Mouse (Mus musculus): ENCODE data around the gene Harbi1. TPM values are rescaled to one million over a fixed set of nuclear protein-coding genes. Genes with fewer than 3 reads are reported as not detected.

Gene Harbi1
- polyA plus RNA-seq, 1 experiment = 2.1 TPM

- Histone ChIP-seq H3K27ac (ENCODE audit: insufficient read depth, low read length) (no peak overlapping the region), H3K27me3 (ENCODE audit: control insufficient read depth, insufficient read depth, low read length) (no peaks in the 10 kb centered on the region), H3K4me3 (ENCODE audit: extremely low read depth, insufficient read depth, insufficient read length) (no peak overlapping the region), H3K36me3 (ENCODE audit: control insufficient read depth, insufficient read depth, low read length) (peaks cover 28% of the 10 kb centered on the region), H3K4me1 (ENCODE audit: control insufficient read depth, insufficient read depth, insufficient read length) (no peaks in the 10 kb centered on the region)
- DNase-seq (ENCODE audit: low read depth in 1 of 2, low spot score in 2 of 2) = no peak
- 92% methylated on average over 7 of the region's 7 CpGs for WGBS
- TF ChIP-seq POLR2A (IDR thresholded peaks at IDR 0.05; ENCODE audit: low read depth, low read length) = no peak
- TF ChIP-seq CTCF (IDR thresholded peaks at IDR 0.05; ENCODE audit: extremely low read depth, insufficient read depth, insufficient read length, insufficient replicate concordance) = no peak
Observed at GRCm38 (mm10) chr2:91689452-91689851, 21.2 kb upstream of the Harbi1 start.

DNA sequence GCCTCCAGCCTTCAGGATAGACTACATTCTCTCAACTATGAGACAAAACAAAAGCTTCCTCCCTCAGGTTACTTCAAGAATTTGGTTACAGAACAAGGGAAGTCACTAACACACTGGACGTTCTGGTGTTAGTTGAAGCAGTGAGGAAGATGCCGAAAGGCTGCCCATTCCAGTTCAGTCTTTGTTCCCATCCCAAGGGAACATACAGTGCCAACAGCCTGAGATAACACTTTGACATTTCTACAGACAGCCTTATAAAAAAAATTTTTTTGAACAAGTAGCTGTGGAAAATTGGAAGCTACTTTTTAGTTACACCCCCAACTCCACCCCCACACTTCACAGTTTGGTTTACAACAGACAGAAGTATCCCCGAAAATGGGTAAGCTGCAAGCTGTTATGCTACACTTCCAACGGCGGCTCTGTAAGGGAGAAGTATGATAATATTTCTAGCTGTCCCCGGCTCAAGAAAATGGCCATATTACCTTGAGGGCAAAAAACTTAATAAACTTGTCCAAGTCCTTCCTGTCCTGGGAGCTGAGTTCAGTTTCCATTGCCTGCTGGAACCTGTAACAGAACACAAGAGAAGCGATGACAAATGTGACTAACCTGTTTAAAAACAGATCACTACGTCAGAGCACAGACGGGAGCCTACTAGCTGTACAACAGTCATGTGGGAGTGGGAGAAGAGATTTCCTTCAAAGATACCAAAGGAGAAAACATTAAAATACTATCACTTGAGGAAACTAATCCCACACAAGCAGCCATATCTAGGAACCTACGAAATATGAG, 15.0 kb upstream of the Harbi1 start:
- TF ChIP-seq POLR2A (IDR thresholded peaks at IDR 0.05; ENCODE audit: low read depth, low read length) (no peak), CTCF (IDR thresholded peaks at IDR 0.05; ENCODE audit: extremely low read depth, insufficient read depth, insufficient read length, insufficient replicate concordance) (no peak)

DNA sequence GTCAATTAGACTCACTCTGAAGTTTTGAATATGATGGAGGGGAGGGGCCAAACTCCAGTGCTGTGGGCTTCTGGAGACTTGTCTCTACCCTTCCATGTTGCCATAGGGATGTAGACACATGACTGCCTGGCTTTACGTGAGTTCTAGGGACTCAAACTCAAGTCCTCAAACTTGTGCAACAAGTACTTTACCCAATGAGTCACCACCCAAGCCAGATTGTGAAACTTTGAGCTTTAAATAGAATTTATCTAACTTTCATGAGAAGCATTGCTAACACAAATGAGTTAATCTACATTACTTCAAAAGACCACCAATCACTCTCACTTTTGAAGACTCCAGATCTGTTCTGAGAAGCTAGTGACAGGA, 14.4 kb upstream of the Harbi1 start:
- H3K27me3 ChIP-seq (ENCODE audit: control insufficient read depth, insufficient read depth, low read length) = no peaks in the 10 kb centered on the region
- WGBS = 89% methylated on average over 1 of the region's 1 CpGs
- H3K4me1 ChIP-seq (ENCODE audit: control insufficient read depth, insufficient read depth, insufficient read length) = no peaks in the 10 kb centered on the region
- no peak overlapping the region for H3K4me3 ChIP-seq (ENCODE audit: extremely low read depth, insufficient read depth, insufficient read length)
- peaks cover 8% of the 10 kb centered on the region; the same call in 1 of the 2 replicates for H3K36me3 ChIP-seq (ENCODE audit: control insufficient read depth, insufficient read depth, low read length)
- H3K27ac ChIP-seq (ENCODE audit: insufficient read depth, low read length) = no peak overlapping the region
- DNase-seq (ENCODE audit: low read depth in 1 of 2, low spot score in 2 of 2) = no peak
- no peak for TF ChIP-seq POLR2A (IDR thresholded peaks at IDR 0.05; ENCODE audit: low read depth, low read length)
- TF ChIP-seq CTCF (IDR thresholded peaks at IDR 0.05; ENCODE audit: extremely low read depth, insufficient read depth, insufficient read length, insufficient replicate concordance) = no peak

More for the DNA sequence above, 15.0 kb upstream of the Harbi1 start:
- Histone ChIP-seq H3K27me3 (ENCODE audit: control insufficient read depth, insufficient read depth, low read length) (no peaks in the 10 kb centered on the region), H3K36me3 (ENCODE audit: control insufficient read depth, insufficient read depth, low read length) (peaks cover 9% of the 10 kb centered on the region; the same call in 1 of the 2 replicates), H3K4me3 (ENCODE audit: extremely low read depth, insufficient read depth, insufficient read length) (no peak overlapping the region), H3K4me1 (ENCODE audit: control insufficient read depth, insufficient read depth, insufficient read length) (no peaks in the 10 kb centered on the region), H3K27ac (ENCODE audit: insufficient read depth, low read length) (no peak overlapping the region)
- no peak for DNase-seq (ENCODE audit: low read depth in 1 of 2, low spot score in 2 of 2)
- 93% methylated on average over 10 of the region's 10 CpGs for WGBS

- Histone ChIP-seq H3K4me1 (ENCODE audit: control insufficient read depth, insufficient read depth, insufficient read length) (no peaks in the 10 kb centered on the region), H3K27me3 (ENCODE audit: control insufficient read depth, insufficient read depth, low read length) (no peaks in the 10 kb centered on the region), H3K36me3 (ENCODE audit: control insufficient read depth, insufficient read depth, low read length) (no peaks in the 10 kb centered on the region; the same call in 1 of the 2 replicates), H3K4me3 (ENCODE audit: extremely low read depth, insufficient read depth, insufficient read length) (no peak overlapping the region), H3K27ac (ENCODE audit: insufficient read depth, low read length) (no peak overlapping the region)
- 57% methylated on average over 1 of the region's 1 CpGs for WGBS
- DNase-seq (ENCODE audit: low read depth in 1 of 2, low spot score in 2 of 2) = no peak
- TF ChIP-seq CTCF (IDR thresholded peaks at IDR 0.05; ENCODE audit: extremely low read depth, insufficient read depth, insufficient read length, insufficient replicate concordance) = no peak
- TF ChIP-seq POLR2A (IDR thresholded peaks at IDR 0.05; ENCODE audit: low read depth, low read length) = no peak
Observed at GRCm38 (mm10) chr2:91699225-91699624, 11.4 kb upstream of the Harbi1 start.

- Histone ChIP-seq H3K4me3 (ENCODE audit: extremely low read depth, insufficient read depth, insufficient read length) (no peak overlapping the region), H3K4me1 (ENCODE audit: control insufficient read depth, insufficient read depth, insufficient read length) (no peaks in the 10 kb centered on the region), H3K27me3 (ENCODE audit: control insufficient read depth, insufficient read depth, low read length) (no peaks in the 10 kb centered on the region), H3K36me3 (ENCODE audit: control insufficient read depth, insufficient read depth, low read length) (no peaks in the 10 kb centered on the region; the same call in 1 of the 2 replicates), H3K27ac (ENCODE audit: insufficient read depth, low read length) (no peak overlapping the region)
- 97% methylated on average over 2 of the region's 2 CpGs for WGBS
- TF ChIP-seq CTCF (IDR thresholded peaks at IDR 0.05; ENCODE audit: extremely low read depth, insufficient read depth, insufficient read length, insufficient replicate concordance) = no peak
- no peak for TF ChIP-seq POLR2A (IDR thresholded peaks at IDR 0.05; ENCODE audit: low read depth, low read length)
- no peak for DNase-seq (ENCODE audit: low read depth in 1 of 2, low spot score in 2 of 2)
Observed at GRCm38 (mm10) chr2:91701366-91701765, 9.3 kb upstream of the Harbi1 start.

- no peak for DNase-seq (ENCODE audit: low read depth in 1 of 2, low spot score in 2 of 2)
- 80% methylated on average over 6 of the region's 6 CpGs for WGBS
- no peaks in the 10 kb centered on the region for H3K27me3 ChIP-seq (ENCODE audit: control insufficient read depth, insufficient read depth, low read length)
- H3K27ac ChIP-seq (ENCODE audit: insufficient read depth, low read length) = no peak overlapping the region
- no peak overlapping the region for H3K4me3 ChIP-seq (ENCODE audit: extremely low read depth, insufficient read depth, insufficient read length)
- H3K36me3 ChIP-seq (ENCODE audit: control insufficient read depth, insufficient read depth, low read length) = peaks cover 1% of the 10 kb centered on the region; the same call in 1 of the 2 replicates
- TF ChIP-seq CTCF (IDR thresholded peaks at IDR 0.05; ENCODE audit: extremely low read depth, insufficient read depth, insufficient read length, insufficient replicate concordance) (no peak), POLR2A (IDR thresholded peaks at IDR 0.05; ENCODE audit: low read depth, low read length) (no peak)
- no peaks in the 10 kb centered on the region; the same call in 1 of the 2 replicates for H3K4me1 ChIP-seq (ENCODE audit: control insufficient read depth, insufficient read depth, insufficient read length)
Observed at GRCm38 (mm10) chr2:91705736-91706135, 4.9 kb upstream of the Harbi1 start.

- DNase-seq (ENCODE audit: low read depth in 1 of 2, low spot score in 2 of 2) = no peak
- peaks cover 1% of the 10 kb centered on the region; the same call in 1 of the 2 replicates for H3K36me3 ChIP-seq (ENCODE audit: control insufficient read depth, insufficient read depth, low read length)
- no peaks in the 10 kb centered on the region; the same call in 1 of the 2 replicates for H3K4me1 ChIP-seq (ENCODE audit: control insufficient read depth, insufficient read depth, insufficient read length)
- no peak overlapping the region for H3K27ac ChIP-seq (ENCODE audit: insufficient read depth, low read length)
- no peaks in the 10 kb centered on the region for H3K27me3 ChIP-seq (ENCODE audit: control insufficient read depth, insufficient read depth, low read length)
- no peak overlapping the region for H3K4me3 ChIP-seq (ENCODE audit: extremely low read depth, insufficient read depth, insufficient read length)
- no peak for TF ChIP-seq POLR2A (IDR thresholded peaks at IDR 0.05; ENCODE audit: low read depth, low read length)
- TF ChIP-seq CTCF (IDR thresholded peaks at IDR 0.05; ENCODE audit: extremely low read depth, insufficient read depth, insufficient read length, insufficient replicate concordance) = no peak
Observed at GRCm38 (mm10) chr2:91706456-91706855, 4.2 kb upstream of the Harbi1 start.
